Mouse (Mus musculus): ENCODE data around the gene Tnn. TPM values are rescaled to one million over a fixed set of nuclear protein-coding genes. Genes with fewer than 3 reads are reported as not detected.

Tnn gene
- polyA plus RNA-seq, 1 experiment, result 0.17 TPM

DNA sequence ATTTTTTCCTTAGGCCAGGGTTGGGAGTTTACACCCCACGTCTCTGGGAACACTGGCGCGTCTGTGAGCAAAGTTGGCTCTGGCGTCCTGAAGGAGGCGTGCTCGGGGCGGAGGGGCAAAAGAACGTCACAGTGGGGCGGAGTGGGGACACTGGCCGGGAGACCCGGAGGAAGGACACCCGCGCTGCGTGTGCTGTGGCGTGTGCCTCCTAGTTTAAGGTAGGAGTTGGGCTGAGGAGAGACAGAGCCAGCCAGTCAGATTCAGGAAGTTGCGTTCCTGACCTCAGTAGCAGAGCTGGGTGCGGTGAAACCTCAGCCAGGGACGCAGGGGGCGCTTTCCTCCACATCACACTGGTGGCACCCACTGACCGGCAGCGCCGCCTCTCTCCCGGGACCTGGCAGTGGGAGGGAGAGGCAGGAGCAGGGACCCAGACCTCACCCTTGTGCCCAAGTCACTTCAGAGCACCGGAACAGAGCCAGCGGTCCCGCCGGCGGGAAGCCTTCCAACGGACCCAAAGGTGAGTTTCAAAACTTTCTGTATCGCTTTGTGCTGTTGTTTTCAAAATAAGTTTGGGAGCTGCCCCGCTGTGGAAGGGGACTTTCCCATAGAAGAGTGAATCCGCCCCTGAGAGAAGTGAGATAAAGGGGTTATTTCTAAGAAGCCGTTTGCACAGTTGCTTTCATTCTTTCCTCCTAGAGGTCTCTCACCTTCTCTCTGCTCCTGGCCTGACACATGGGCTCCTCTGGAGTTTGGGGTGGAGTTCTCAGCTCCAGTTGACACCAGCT is 109.0 kb downstream of the Tnn start, which contains the start of gene 4930523C07Rik:
Gene 4930523C07Rik, plus strand, starts transcription at position 146 of the 785 bp plus-strand sequence.
- DNase-seq (ENCODE audit: low spot score), result peak; percentile 77

DNA sequence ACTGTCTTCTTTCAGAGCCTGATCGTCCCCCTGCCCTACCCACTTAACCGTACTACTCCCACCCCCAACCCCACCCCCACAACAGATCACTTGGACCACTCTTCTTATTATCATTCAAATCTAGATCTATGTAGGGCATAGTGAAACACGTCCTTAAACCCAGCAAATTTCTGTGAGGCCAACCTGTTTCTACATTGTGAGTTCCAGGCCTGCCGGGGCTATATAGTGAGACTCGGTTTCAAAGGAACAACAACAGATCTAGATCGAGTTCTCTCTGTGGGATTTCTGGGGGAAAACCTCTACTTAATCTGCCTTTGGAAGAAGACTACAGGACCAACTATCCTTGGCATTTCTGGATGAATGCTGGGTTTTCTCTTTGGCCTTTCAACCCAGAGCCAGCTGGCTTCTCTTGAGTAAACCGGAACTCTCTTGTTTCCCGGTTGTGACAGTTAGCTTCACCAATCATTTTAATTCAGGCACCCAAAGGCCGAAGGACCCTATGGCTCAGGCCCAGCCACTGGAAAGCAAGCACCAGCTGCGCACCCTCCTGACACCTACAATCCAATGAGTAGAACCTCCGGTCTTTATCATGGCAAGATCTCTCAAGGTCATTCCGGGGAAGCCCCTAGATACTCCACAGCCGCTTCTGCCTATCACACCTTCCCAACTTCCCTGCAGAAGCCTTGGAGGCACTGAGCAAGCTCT is 110.0 kb downstream of the Tnn start:
- DNase-seq (ENCODE audit: low spot score), result no peak

DNA sequence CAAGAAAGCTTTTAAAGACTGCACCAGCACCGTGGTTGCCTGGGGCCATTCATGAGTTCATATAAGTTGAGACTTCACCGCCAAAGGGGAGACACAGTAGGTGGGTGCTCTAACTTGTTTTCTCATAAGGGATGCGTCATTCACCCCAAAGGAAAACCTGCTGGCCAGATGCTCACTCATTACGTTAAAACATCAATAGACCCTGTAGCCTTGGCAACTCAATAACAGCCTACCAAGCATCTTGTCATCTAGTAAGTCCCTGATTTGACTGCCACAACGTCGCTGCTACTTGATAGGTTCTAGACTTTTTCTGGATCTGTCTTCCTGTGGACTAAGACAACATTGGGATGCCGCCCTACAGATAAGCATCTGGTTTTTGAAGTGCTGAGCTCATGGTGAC is 111.0 kb downstream of the Tnn start:
- no peak for DNase-seq (ENCODE audit: low spot score)

DNA sequence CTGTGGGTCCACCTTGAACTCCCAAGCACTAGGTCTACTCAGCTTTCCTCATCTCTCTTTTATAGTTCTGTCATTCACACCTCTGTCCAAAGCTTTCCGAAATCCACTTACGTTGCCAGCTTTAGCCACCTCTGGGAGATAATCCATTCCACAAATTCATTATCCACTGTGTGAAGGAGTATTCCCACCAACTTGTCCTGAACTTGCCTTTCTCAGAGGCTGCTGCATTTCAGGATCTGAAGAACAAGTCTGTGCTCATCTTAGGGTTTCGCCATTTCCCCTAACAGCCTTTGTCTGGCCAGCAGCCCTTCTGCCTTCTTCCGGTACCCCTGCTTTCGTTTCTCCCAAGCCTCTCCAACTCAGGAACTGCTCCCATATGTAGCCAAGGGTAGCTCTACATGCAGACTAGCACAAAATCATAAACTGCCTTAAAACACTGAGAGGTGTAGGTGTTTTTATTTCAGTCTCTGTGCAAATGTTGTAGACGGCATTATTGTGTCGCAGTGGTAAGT is 112.1 kb downstream of the Tnn start:
- no peak for DNase-seq (ENCODE audit: low spot score)

DNA sequence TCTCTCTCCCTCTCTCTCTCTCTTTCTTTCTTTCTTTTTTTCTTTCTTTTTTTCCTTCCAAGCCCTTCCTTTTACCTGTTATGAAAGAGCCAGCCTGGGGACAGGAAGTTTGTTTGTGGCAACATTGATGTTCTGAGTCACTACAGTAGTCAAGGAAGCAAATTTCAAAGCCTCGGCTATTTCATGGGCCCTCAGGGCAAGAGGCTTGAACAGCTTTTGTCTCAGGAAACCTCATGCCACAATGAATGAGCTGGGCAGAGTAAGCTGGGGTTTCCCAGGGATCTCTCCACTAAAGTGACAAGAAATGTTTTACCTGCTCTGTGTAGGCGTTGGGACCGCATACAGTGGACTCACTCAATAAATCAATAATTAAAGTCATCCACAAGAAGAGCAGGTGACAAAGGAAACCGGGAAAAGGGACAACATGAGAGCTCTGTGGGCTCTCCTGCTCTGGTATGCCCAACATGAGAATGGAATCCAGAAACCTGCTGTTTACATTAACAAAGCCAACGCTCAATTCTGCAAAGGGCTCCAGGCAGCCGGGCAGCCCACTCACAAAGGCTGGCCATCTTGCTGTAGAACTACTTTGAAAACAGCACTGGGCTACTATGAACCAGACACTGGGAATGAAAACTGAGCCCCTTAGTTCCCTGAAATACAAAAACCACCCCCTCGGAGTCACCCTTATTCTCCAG is 113.3 kb downstream of the Tnn start:
- no peak for DNase-seq (ENCODE audit: low spot score)

DNA sequence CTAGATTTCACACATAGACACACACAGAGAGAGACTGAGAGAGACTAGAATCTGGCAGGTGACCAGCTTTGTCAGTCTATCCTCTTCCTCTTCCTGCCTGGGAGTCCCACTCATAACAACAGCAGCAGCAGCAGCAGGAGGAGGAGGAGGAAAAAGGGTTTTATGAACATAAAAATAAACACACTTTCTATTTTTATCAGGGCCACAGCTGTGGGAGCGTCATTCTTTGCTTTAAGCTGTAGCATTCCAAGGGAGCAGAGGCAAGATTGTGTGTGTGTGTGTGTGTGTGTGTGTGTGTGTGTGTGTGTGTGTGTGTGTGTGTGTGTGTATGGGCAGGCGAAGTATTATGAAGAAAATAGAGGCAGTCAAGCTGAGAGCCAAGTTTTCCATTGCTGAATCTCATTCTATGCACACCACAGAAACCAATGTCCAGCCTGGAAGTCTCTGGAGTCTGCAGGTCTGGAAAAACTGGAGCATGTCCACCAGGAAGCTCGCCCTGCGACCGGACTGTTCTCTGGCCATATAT is 116.3 kb downstream of the Tnn start:
- DNase-seq (ENCODE audit: low spot score), result no peak

DNA sequence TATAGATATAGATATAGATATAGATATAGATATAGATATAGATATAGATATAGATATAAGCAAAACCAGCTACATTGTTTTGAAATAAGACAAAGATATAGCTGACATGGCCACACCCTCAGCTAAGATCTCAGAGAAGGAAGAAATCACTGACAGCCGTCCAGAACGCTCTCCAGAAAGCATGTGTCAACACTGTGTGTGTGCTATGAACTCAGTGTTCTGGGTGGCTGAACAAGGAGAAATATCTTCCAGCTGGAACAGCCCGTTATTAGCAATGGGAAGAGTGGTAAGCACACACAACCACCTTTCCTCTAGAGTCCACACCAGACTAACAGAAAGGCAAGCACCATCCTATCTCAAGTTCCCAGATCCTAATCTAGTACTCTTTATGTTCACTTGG is 117.8 kb downstream of the Tnn start:
- DNase-seq (ENCODE audit: low spot score), result no peak

Other genes starting within 250 kb of the Tnn start
- gene 4930523C07Rik, start 109.2 kb downstream of the Tnn start, polyA plus RNA-seq (2012; rRNA removed), result 24.9 and 29.4 TPM in 2 replicates
- 58.0 and 73.3 TPM in 2 replicates for gene Mrps14, start 41.6 kb upstream of the Tnn start, polyA plus RNA-seq (2012; rRNA removed)
- gene Cacybp, start 59.3 kb upstream of the Tnn start, polyA plus RNA-seq (2012; rRNA removed), result 27.4 and 30.1 TPM in 2 replicates

All from urinary bladder, adult 2 months (tissue).